In genomic region chr7:73377307-73377706, GRCm38 (mm10) we compare ENCODE assay signal across 9 mouse cellular contexts. TPM values are rescaled to one million over a fixed set of nuclear protein-coding genes. Genes with fewer than 3 reads are reported as not detected.
DNase-seq lines count a peak whose midpoint lies in the region; ATAC-seq and TF ChIP-seq lines count a peak whose summit lies in the region.
"Had no signal": no experiment of that assay in that cellular context is flagged by ENCODE, and none has a peak within 500 bp of the region (broad histone marks: within the 10 kb centered on the region; RNA-seq: fewer than 3 reads in every experiment).

No protein-coding gene starts in this region.

- H3K36me3 ChIP-seq in hindbrain, embryonic 13.5 days, result no peaks in the 10 kb centered on the region
- no peaks in the 10 kb centered on the region for H3K36me3 ChIP-seq in midbrain, embryonic 13.5 days

- intact Hi-C loops in gastrocnemius, adult 2 months (cut with DNase I), result loop anchor here (2.0 to 10.0 kb wide), 3 partner anchors 45 to 975 kb away; no protein-coding TSS in a partner anchor
- intact Hi-C loops in gastrocnemius, postnatal 36 days (cut with DNase I), result loop anchor here (2.0 to 10.0 kb wide), 4 partner anchors 45 to 450 kb away; no protein-coding TSS in a partner anchor

- no peak for TF ChIP-seq POLR2A in cortical plate, adult 2 months (IDR thresholded peaks at IDR 0.05; ENCODE audit: extremely low read depth, insufficient read depth, low read length)

- WGBS in hindbrain, embryonic 13.5 days, result 10% methylated on average over 12 of the region's 12 CpGs
- WGBS in midbrain, embryonic 13.5 days, result 10% methylated on average over 12 of the region's 12 CpGs

- H3K4me1 ChIP-seq in cortical plate, adult 2 months (ENCODE audit: control insufficient read depth, insufficient read depth, low read length), result no peaks in the 10 kb centered on the region; the same call in 1 of the 2 replicates
- H3K4me1 ChIP-seq in hindbrain, embryonic 13.5 days (replicated peaks), result peaks cover 87% of the 10 kb centered on the region
- H3K4me1 ChIP-seq in midbrain, embryonic 13.5 days (replicated peaks), result peaks cover 78% of the 10 kb centered on the region

- peak overlapping the region; percentile 86 for H3K4me2 ChIP-seq in hindbrain, embryonic 13.5 days
- peak overlapping the region; percentile 76 for H3K4me2 ChIP-seq in midbrain, embryonic 13.5 days (replicated peaks)

- ATAC-seq in hindbrain, embryonic 13.5 days (ENCODE audit: low FRiP score), result no peak
- no peak for ATAC-seq in midbrain, embryonic 13.5 days

- no peaks in the 10 kb centered on the region for H3K9me3 ChIP-seq in hindbrain, embryonic 13.5 days
- H3K9me3 ChIP-seq in midbrain, embryonic 13.5 days, result no peaks in the 10 kb centered on the region

- TF ChIP-seq CTCF in gastrocnemius, adult 2 months (IDR thresholded peaks at IDR 0.05), result no peak
- TF ChIP-seq CTCF in cortical plate, adult 2 months (IDR thresholded peaks at IDR 0.05; ENCODE audit: extremely low read depth, insufficient read depth, low read length), result no peak

- DNase-seq in gastrocnemius, adult 2 months, result peak; percentile 40
- no peak for DNase-seq in gastrocnemius, postnatal 36 days
- DNase-seq in testis, postnatal 14 days (ENCODE audit: low spot score), result no peak
- DNase-seq in lung, postnatal 25 days (ENCODE audit: low spot score), result no peak
- no peak for DNase-seq in adrenal gland, adult (ENCODE audit: inconsistent age in 2 of 2, low spot score in 1 of 2)

- no peaks in the 10 kb centered on the region for H3K27me3 ChIP-seq in hindbrain, embryonic 13.5 days
- 0 out of 2 replicates have a peak, but pooled peaks cover 4% of the 10 kb centered on the region for H3K27me3 ChIP-seq in midbrain, embryonic 13.5 days

- H3K27ac ChIP-seq in gastrocnemius, adult 2 months, result peak overlapping the region; percentile 96
- no peak overlapping the region for H3K27ac ChIP-seq in cortical plate, adult 2 months (ENCODE audit: insufficient read depth, low read length)
- peak overlapping the region; percentile 98 for H3K27ac ChIP-seq in hindbrain, embryonic 13.5 days
- peak overlapping the region; percentile 98 for H3K27ac ChIP-seq in midbrain, embryonic 13.5 days

- peak overlapping the region; percentile 95 for H3K4me3 ChIP-seq in gastrocnemius, adult 2 months
- H3K4me3 ChIP-seq in cortical plate, adult 2 months (ENCODE audit: insufficient read depth, low read length), result peak overlapping the region; percentile 45
- H3K4me3 ChIP-seq in hindbrain, embryonic 13.5 days, result peak overlapping the region; percentile 80
- H3K4me3 ChIP-seq in midbrain, embryonic 13.5 days (replicated peaks), result peak overlapping the region; percentile 72

- peak overlapping the region; percentile 95 for H3K9ac ChIP-seq in hindbrain, embryonic 13.5 days
- H3K9ac ChIP-seq in midbrain, embryonic 13.5 days (replicated peaks), result peak overlapping the region; percentile 89

RNA-seq across cellular contexts. Expression of gene Rgma, which starts 2.0 kb away (rescaled TPM):
- total RNA-seq in gastrocnemius, adult 2 months (2021), result 10 to 100 TPM; 46.1 to 52.4 TPM
- 10 to 100 TPM; 39.1 to 48.9 TPM for total RNA-seq in gastrocnemius, postnatal 36 days (2021)
- 29.4 and 30.2 TPM in 2 replicates for polyA plus RNA-seq in cortical plate, adult 2 months (2012; rRNA removed)
- 40.0 and 41.1 TPM in 2 replicates for polyA plus RNA-seq in hindbrain, embryonic 13.5 days (2015; fragmentation: Nextera tagmentation; extraction: Ambion mirVana)
- polyA plus RNA-seq in midbrain, embryonic 13.5 days (2015; fragmentation: Nextera tagmentation; extraction: Ambion mirVana), result 40.7 and 50.3 TPM in 2 replicates
- total RNA-seq: monocyte, adult 5-6 weeks had no signal

Comparison
In these comparisons a context has a peak if more than half of its experiments do, and no peak if none do; other contexts are left out.
1. H3K4me3 ChIP-seq: peak in every context shown above with its lines; median percentile 95 in gastrocnemius, adult 2 months; 80 in hindbrain, embryonic 13.5 days; 72 in midbrain, embryonic 13.5 days; 45 in cortical plate, adult 2 months.